Mouse (Mus musculus) olfactory bulb, adult 2 months (tissue): Measurements from ENCODE around the gene Rab25. TPM values are rescaled to one million over a fixed set of nuclear protein-coding genes. Genes with fewer than 3 reads are reported as not detected.

Experiments
- H3K27ac ChIP-seq: fragments of 200-500 bp; 2 replicates; pipeline ENCODE4 v1.5.1; 2012; ENCODE audit warnings: low read depth, low read length; ENCODE audit not compliant: insufficient read depth
- H3K4me1 ChIP-seq: fragments of 200-500 bp; 2 replicates; pipeline ENCODE4 v1.6.1; 2012; ENCODE audit warnings: low read length; ENCODE audit not compliant: control insufficient read depth, insufficient read depth
- H3K4me3 ChIP-seq: fragments of 200-500 bp; 2 replicates; pipeline ENCODE4 v1.5.1; 2012; ENCODE audit warnings: mild to moderate bottlenecking, low read depth, low read length, moderate library complexity; ENCODE audit not compliant: insufficient read depth
- CTCF ChIP-seq: fragments of 200-500 bp; IDR thresholded peaks from 2 replicates; pipeline ENCODE4 v1.5.1; 2012; ENCODE audit warnings: low read depth, mild to moderate bottlenecking, low read length, moderate library complexity; ENCODE audit not compliant: insufficient read depth
- POLR2A ChIP-seq: fragments of 200-500 bp; IDR thresholded peaks from 2 replicates; pipeline ENCODE4 v1.6.1; 2012; ENCODE audit warnings: mild to moderate bottlenecking, low read depth, low read length, moderate library complexity; ENCODE audit not compliant: insufficient read depth
- WGBS: fragments of 180-500 bp; shearing (Covaris S2); methylation state at CpG from one replicate; pipeline ENCODE4 v1.1.7; 2018; 5-methylcytosine and 5-hydroxymethylcytosine counted together
- polyA plus RNA-seq: library from polyadenylated mRNA; stranded (reverse); fragments of >200 nt; gene quantifications from 2 replicates; pipeline ENCODE4 v1.2.4, GENCODE M21; 2012; ENCODE audit warnings: low replicate concordance; ENCODE audit not compliant: missing spikeins, insufficient read depth, insufficient read length

Gene Rab25
- polyA plus RNA-seq, 1 experiment: not detected

GRCm38 (mm10) chr3:88544955-88545591, 3.0 kb downstream of the Rab25 start:
- 79% methylated on average over 20 of the region's 20 CpGs for WGBS
- H3K4me1 ChIP-seq: no peaks in the 10 kb centered on the region
- H3K4me3 ChIP-seq: no peak overlapping the region
- TF ChIP-seq POLR2A: no peak
- TF ChIP-seq CTCF: no peak
- H3K27ac ChIP-seq: no peak overlapping the region

GRCm38 (mm10) chr3:88544514-88544913, 3.6 kb downstream of the Rab25 start:
- Histone ChIP-seq H3K27ac (no peak overlapping the region), H3K4me1 (no peaks in the 10 kb centered on the region), H3K4me3 (no peak overlapping the region)
- no peak for TF ChIP-seq CTCF
- no peak for TF ChIP-seq POLR2A
- WGBS: 48% methylated on average over 5 of the region's 5 CpGs

- Histone ChIP-seq H3K27ac (no peak overlapping the region), H3K4me1 (no peaks in the 10 kb centered on the region), H3K4me3 (no peak overlapping the region)
- TF ChIP-seq POLR2A (no peak), CTCF (no peak)
- 85% methylated on average over 5 of the region's 5 CpGs for WGBS
These were observed 4.3 kb downstream of the Rab25 start for GRCm38 (mm10) chr3:88543651-88544410.

- 84% methylated on average over 8 of the region's 8 CpGs for WGBS
- H3K4me1 ChIP-seq: no peaks in the 10 kb centered on the region
- H3K27ac ChIP-seq: no peak overlapping the region
- no peak overlapping the region for H3K4me3 ChIP-seq
- TF ChIP-seq POLR2A (no peak), CTCF (no peak)
These were observed 4.9 kb downstream of the Rab25 start for GRCm38 (mm10) chr3:88543174-88543573.

DNA sequence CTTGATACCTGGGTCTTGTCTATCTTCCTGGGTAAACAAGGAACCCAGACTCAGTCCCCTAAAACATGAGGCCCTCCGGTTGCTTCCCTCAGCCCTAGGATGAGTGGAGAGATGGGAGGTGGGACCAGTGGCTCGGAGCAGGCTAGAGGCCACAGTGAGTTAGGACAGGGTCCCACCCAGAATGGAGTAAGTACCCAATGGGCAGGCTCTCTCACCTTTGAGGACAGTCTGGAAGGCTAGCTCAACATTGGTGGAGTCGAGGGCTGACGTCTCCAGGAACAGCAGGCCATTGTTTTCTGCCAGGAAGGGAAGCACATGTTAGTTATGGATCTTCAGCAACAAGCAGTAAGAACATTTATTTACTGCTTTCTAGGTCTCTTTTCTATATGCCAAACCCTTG, 5.6 kb downstream of the Rab25 start:
- no peak for TF ChIP-seq POLR2A
- TF ChIP-seq CTCF: no peak
- Histone ChIP-seq H3K27ac (no peak overlapping the region), H3K4me3 (no peak overlapping the region), H3K4me1 (no peaks in the 10 kb centered on the region)
- WGBS: 75% methylated on average over 4 of the region's 4 CpGs

DNA sequence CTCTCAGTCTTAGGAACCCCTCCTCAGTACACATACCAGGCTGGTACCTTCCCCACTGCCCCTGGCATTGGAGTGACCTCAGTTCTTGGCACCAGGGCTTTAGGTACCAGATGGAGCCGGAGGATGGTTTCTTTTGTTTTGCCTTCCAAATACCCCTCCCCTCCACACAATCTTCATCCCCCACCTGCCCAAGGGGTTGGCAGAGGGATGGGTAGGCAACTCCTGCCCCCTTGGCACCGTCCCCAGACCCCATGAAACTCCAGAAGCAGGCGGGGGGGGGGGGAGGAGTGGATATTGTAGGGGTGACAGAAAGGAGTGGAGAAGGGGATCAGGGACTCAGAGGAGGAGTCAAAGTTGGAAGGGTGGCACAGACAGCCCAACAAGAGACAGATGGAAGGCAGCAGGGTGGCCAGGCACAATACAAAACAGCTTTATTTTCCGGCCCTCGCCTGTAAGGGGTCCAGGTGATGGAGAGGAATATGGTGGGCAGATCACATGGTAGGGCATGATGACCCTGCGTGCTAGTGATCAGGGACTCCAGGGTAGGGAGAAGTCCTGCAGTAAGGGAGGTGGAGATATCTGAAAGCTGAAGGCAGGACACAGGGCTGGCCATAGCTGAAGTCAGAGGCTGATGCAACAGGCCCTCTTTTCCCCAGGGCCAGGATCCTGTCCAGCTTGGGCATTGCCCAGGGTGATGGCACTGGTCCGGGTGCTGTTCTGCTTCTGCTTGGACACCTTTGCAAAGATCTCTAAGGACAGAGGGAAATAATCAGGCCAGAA, 6.3 kb downstream of the Rab25 start:
- TF ChIP-seq CTCF: no peak
- no peak for TF ChIP-seq POLR2A
- peaks cover 2% of the 10 kb centered on the region for H3K4me1 ChIP-seq
- 51% methylated on average over 7 of the region's 7 CpGs for WGBS
- no peak overlapping the region for H3K4me3 ChIP-seq
- no peak overlapping the region for H3K27ac ChIP-seq

DNA sequence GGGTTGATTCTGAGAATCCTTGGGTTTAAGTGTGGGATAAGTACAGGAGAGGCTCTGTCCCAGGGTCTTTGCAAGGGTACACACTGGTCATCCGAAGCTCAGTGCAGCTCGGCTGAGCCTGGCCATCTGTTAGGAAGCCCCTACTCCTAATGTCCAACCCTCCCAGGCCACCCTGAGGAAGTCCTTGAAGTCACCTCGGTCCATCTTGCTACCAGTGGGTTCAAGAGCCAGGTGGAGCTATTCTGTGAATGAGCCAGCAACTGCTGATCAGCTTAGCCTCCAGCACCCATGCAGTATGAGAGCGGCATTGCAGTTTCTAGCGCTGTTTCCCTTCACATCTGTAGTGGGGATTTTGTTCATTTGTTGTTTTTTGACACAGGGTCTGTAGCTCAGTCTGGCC, 8.0 kb downstream of the Rab25 start:
- TF ChIP-seq POLR2A: no peak
- TF ChIP-seq CTCF: no peak
- H3K4me1 ChIP-seq: peaks cover 11% of the 10 kb centered on the region
- WGBS: 67% methylated on average over 5 of the region's 5 CpGs
- H3K4me3 ChIP-seq: no peak overlapping the region
- no peak overlapping the region for H3K27ac ChIP-seq

DNA sequence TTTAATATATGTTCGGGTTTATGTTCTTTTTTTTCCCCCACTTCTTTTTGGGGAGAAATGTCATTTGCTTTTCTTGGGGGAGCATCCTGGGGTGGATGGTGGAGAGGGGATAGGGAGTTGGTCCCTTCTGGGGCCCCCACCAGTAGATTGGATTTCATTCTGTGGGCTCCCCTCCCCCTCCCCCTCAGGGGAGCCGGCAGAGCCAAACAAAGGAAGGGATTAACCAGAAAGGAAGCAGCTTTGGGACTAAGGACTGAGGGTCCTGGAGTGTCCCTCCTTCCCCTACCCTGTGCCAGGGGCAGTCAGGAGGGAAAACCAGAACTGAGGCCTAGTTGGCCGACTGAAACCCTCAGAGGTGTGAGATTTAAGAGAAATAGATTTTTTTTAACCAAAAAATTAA, 8.7 kb downstream of the Rab25 start:
- Histone ChIP-seq H3K4me1 (peaks cover 11% of the 10 kb centered on the region), H3K27ac (no peak overlapping the region), H3K4me3 (no peak overlapping the region)
- no peak for TF ChIP-seq CTCF
- TF ChIP-seq POLR2A: no peak
- 40% methylated on average over 3 of the region's 3 CpGs for WGBS
